Mouse (Mus musculus) thymus, postnatal 14 days (tissue): Measurements from ENCODE around the gene Zc2hc1c.
"Not testable (repeated sequence)": the region's sequence is repeated elsewhere in the genome, so short reads cannot be mapped to it uniquely, and the experiment has no call there.

ENCODE experiments used
- DNase-seq: peaks from one replicate; pipeline ENCODE4 v3.0.0; 2021

Gene Zc2hc1c

DNA sequence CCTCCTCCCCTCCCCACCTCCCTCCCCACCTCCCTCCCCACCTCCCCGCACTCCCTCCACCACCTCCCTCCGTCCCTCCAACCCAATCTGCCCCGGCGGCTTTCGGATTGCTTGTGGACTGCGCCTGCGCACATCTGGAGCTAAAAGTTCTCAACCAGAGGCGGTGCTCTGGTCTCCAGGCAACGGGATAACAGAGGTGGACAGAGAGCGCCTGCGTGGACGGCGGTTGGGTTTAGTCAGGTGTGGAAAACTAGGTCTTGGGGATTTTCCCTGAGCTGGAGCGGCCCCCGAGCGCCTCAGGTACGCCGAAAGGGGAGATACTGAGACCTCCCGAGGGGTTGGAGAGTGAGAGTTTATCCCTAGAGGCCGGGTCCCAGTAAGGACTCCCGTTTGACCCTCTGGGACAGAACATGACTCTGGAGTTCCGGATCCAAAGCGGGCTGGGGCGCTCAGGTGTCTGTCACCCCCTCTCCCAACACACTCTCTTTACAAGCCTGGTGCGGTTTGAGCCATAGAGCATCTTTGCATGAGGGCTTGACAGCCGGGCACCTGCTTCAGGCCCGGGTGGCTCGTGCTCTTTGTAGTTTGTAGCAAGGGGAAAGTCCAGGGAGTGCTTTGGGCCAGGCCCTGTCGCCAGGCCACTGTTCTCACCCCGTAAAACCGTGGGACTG is at the start of gene Zc2hc1c:
Gene Zc2hc1c, plus strand, starts transcription at position 106 of the 671 bp plus-strand sequence.
- DNase-seq: peak; percentile 47

DNA sequence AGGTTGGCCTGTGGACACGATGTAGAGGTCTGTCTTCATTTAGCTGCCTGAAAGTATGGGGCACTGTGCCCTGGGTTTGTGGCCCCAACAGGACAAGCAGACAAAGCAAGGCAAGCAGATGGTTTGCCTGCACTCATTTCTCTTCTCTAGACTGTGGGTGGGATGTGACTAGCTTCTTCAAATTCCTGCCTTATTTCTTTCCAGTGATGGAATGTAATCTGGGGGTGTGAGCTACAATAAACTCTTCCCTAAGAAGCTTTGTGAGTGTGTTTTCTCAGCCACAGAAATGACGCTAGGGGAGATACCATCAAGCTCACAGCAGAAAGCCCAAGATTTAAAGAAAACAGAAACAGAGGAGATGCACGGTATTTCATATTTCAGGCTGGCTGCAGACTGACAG is 36.3 kb upstream of the Zc2hc1c start:
- DNase-seq: no peak

- DNase-seq: no peak
These were observed 32.2 kb upstream of the Zc2hc1c start for GRCm38 (mm10) chr12:85256074-85256751.

- DNase-seq: peak; percentile 32
These were observed 31.3 kb upstream of the Zc2hc1c start for GRCm38 (mm10) chr12:85257008-85257639.

- no peak for DNase-seq
These were observed 25.9 kb upstream of the Zc2hc1c start for GRCm38 (mm10) chr12:85262489-85262888.

GRCm38 (mm10) chr12:85263190-85263589 is 25.2 kb upstream of the Zc2hc1c start:
- DNase-seq: no peak

GRCm38 (mm10) chr12:85264531-85264930 is 23.9 kb upstream of the Zc2hc1c start:
- no peak for DNase-seq

DNA sequence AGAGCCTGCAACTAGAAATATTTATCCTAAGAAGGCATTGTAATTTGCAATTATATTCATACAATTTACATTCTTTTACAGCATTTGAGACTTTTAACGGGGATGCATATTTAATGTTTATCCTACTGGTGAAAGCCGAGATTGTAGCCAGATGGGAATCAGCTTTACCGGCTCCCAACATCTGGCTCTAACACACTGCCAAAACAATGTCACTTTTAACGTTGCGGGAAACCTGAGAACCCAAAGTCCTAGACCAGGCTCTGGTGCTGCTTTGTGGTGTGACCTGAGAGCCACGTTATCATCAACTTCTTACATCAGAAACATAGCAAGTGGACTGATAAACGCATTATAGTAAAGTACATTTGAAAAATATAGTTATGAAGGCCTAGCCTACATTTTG is 23.5 kb upstream of the Zc2hc1c start:
- DNase-seq: no peak

- DNase-seq: no peak
These were observed 22.1 kb upstream of the Zc2hc1c start for GRCm38 (mm10) chr12:85266248-85266647.

GRCm38 (mm10) chr12:85269821-85270220 is 18.6 kb upstream of the Zc2hc1c start:
- DNase-seq: no peak

- DNase-seq: peak; percentile 89
These were observed 18.1 kb upstream of the Zc2hc1c start, which contains the start of gene Mlh3 for GRCm38 (mm10) chr12:85270319-85270718. Gene Mlh3 (minus strand): TSS chr12:85270599.

GRCm38 (mm10) chr12:85271132-85271842 is 17.1 kb upstream of the Zc2hc1c start:
- DNase-seq: no peak

DNA sequence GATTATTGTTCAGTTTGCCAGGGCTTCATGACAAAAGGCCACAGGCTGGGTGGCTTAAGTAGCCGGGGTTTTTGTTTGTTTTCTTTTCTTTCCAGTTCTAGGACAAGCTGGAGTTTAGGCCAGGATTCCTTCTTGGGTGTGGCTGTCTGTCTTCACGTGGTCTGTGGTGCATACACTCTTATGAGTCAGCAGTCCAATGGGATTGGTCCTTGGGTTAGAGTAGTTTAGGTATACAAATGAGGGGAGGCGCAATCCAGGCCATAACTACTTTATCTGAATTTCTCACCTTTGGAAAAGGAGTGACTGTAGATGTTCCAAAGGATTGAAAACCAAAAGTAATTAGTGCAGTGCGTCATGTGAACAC is 16.6 kb upstream of the Zc2hc1c start:
- DNase-seq: no peak

- DNase-seq: no peak
These were observed 14.9 kb upstream of the Zc2hc1c start for GRCm38 (mm10) chr12:85273508-85273907.

DNA sequence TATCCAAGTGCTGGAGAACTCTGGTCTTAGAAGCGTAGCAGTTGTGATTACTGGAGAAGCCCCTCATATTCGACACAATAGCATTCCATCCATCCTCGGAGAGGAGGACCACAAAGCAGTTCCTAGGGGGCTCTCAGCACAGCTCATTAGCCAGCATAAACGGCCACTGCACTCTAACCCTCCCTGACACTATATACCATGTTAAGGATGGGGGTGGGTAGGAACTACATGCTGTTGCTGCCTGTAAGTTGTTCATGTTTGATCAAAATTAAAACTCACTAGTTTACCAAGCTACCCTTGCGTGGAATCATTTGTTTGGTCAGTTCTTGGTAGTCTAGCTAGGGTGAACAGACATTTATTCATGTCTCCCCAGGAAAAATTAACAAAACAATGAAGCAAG is 12.1 kb upstream of the Zc2hc1c start:
- no peak for DNase-seq

DNA sequence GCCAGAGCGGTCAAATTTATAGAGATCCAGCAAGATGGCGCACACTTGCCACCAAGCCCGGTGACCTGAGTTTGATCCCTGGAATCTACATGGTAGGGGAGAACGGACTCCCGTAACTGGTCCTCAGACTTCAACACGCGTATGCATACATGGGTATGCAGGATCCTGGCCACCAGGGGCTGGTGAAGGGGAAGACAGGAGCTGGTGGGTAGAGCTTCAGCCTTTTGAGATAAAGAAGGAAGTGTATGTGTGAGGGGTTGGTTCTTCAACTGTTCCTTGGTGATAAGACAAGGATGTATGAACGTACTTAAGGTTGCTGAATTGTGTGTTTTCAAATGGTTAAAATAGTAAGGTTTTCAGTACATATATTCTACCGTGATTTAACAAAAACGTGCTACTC is 9.5 kb upstream of the Zc2hc1c start:
- no peak for DNase-seq

DNA sequence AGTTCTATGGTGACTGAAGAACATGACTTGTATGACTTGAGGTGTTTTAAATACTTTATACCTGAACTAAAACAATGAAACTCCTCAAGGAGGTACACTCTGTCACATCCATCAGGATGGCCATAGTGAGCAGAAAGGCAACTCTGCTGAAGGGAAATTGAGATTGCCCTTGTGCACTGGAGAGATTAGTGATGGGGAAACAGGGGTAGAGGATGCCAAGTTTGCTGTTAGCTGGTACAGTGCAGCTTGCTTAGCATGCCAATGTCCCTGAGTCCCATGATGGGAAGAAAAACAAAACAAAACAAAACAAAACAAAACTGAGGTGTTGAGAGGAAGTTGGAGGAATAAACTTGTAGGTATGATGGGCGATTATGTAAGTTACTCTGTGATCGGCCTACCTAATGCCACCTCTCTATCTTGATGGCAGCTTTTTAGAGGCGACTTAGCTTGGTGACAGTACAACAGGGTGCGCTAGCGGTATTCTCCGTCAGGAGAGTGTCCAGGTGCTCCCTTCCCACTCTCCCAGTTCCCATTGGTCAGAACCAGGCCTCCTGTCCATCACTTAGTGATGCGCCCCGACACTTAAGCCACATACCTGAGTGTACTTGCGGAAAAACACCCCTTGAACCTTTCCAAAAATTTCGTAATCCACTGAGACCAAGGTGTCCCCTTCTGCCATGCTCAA is 8.9 kb upstream of the Zc2hc1c start:
- DNase-seq: no peak

DNA sequence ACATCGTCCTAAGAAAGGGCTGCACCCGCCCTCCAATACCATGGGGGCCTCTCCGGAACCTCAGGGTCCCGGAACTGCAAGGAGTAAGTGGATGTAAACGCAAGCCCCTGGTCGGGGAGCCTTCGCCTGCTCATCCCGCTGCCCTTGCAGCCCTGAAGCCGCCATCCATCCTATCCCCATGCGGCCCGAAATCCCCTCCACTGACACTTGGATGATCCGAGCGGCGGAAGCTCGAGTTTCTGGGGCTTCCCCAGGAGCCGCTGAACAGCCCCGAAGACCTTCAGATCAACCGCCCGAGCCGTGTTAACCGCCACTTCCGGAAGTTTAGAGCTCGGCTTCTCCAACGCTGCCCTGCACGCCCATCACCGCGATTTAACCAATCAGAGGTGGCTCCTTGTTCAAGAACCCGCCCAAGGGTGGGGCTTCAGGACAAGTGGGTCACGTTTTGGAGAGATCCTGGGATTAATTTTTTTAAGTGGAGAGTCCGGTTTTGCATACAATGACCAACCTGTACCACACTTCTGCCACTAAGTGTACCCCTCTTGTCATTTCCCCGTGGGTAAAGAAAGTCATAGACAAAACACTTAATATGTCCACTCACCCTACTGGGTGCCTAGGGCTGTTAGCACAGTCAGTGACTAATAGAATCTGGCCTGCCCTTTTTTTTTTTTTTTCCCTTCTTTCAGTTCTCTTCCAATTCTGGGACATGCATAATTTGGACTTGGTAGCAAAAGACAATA is 8.1 kb upstream of the Zc2hc1c start:
- DNase-seq: peak; percentile 97

GRCm38 (mm10) chr12:85280845-85281651 is 7.3 kb upstream of the Zc2hc1c start:
- no peak for DNase-seq

GRCm38 (mm10) chr12:85281756-85282155 is 6.6 kb upstream of the Zc2hc1c start:
- DNase-seq: not testable (repeated sequence)

DNA sequence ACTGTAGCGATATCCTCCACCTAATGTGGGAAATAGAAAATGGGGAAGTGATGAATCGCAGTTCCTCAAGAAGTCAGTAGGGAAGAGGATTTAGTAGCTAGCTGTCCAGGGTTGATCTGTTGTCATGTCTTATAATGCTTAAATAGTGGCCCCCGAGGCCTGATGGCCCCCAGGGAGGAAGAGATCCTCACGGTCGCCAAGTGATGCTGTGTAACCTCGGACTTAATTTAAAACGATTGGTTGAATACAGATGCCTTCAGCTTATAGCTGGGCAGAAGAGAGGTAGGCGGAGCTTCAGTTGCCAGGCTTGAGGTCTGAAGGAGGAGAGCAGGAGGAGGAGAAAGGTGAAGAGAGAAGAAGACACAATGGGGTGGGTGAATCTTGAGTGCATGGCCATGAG is 4.1 kb upstream of the Zc2hc1c start:
- no peak for DNase-seq
